Mouse (Mus musculus) stomach, postnatal 0 days (tissue): Measurements from ENCODE around the gene Xpo4. TPM values are rescaled to one million over a fixed set of nuclear protein-coding genes. Genes with fewer than 3 reads are reported as not detected.
A peak's percentile ranks its signal among the peaks of the same experiment; 100 is the strongest.

Experiments used
- ATAC-seq: fragments of 200-750 bp; cut with Nextera tagmentation; 2 replicates; pipeline ENCODE4 v1.8.0; 2017; ENCODE audit not compliant: low FRiP score, low TSS enrichment
- DNase-seq: peaks from one replicate; pipeline ENCODE4 v3.0.0-alpha.2; 2016; ENCODE audit warnings: low spot score
- H3K27ac ChIP-seq: fragments of 300-500 bp; sonication (generic); replicated peaks from 2 replicates; pipeline ENCODE4 v1.5.1; 2014; ENCODE audit warnings: mild to moderate bottlenecking, control low read depth
- H3K27me3 ChIP-seq: fragments of 300-500 bp; sonication (generic); 2 replicates; pipeline ENCODE4 v1.6.1; 2014; ENCODE audit warnings: low read length; ENCODE audit not compliant: control insufficient read depth, insufficient read depth
- H3K36me3 ChIP-seq: fragments of 300-500 bp; sonication (generic); 2 replicates; pipeline ENCODE4 v1.6.1; 2014; ENCODE audit warnings: low read length, mixed read lengths; ENCODE audit not compliant: control insufficient read depth, insufficient read depth
- H3K4me1 ChIP-seq: fragments of 300-500 bp; sonication (generic); replicated peaks from 2 replicates; pipeline ENCODE4 v1.6.1; 2014; ENCODE audit warnings: antibody characterized with exemption; ENCODE audit not compliant: control insufficient read depth, insufficient read depth
- H3K4me2 ChIP-seq: fragments of 300-500 bp; sonication (generic); replicated peaks from 2 replicates; pipeline ENCODE4 v1.6.1; 2014; ENCODE audit warnings: low read depth, mild to moderate bottlenecking, control low read depth, moderate library complexity
- H3K4me3 ChIP-seq: fragments of 300-500 bp; sonication (generic); 2 replicates; pipeline ENCODE4 v1.5.1; 2014; ENCODE audit warnings: low read depth, low read length, control low read depth
- H3K9ac ChIP-seq: fragments of 300-500 bp; sonication (generic); 2 replicates; pipeline ENCODE4 v1.6.1; 2014; ENCODE audit warnings: mild to moderate bottlenecking, low read length, control low read depth, mixed read lengths
- H3K9me3 ChIP-seq: fragments of 300-500 bp; sonication (generic); 2 replicates; pipeline ENCODE4 v1.6.1; 2016; ENCODE audit warnings: low read length; ENCODE audit not compliant: control insufficient read depth
- CTCF ChIP-seq: IDR thresholded peaks from 2 replicates; pipeline ENCODE4 v1.5.1; 2016; ENCODE audit warnings: antibody characterized with exemption, low read depth, mild to moderate bottlenecking, moderate library complexity
- EP300 ChIP-seq: optimal IDR thresholded peaks from 2 replicates; pipeline ENCODE3; 2016; ENCODE audit warnings: antibody characterized with exemption
- WGBS: fragments of 180-500 bp; shearing (Covaris S2); extraction: QIAGEN DNeasy Blood & Tissue Kit; methylation state at CpG from one replicate; pipeline ENCODE4 v1.1.7; 2014; 5-methylcytosine and 5-hydroxymethylcytosine counted together
- polyA plus RNA-seq: library from polyadenylated mRNA; unstranded; fragments of >200 nt; fragmentation: Nextera tagmentation; extraction: Ambion mirVana; gene quantifications from 2 replicates; pipeline ENCODE4 v1.2.1, GENCODE M21; 2015

Gene Xpo4
- polyA plus RNA-seq, 1 experiment from 2014 or later, result 7.9 TPM

DNA sequence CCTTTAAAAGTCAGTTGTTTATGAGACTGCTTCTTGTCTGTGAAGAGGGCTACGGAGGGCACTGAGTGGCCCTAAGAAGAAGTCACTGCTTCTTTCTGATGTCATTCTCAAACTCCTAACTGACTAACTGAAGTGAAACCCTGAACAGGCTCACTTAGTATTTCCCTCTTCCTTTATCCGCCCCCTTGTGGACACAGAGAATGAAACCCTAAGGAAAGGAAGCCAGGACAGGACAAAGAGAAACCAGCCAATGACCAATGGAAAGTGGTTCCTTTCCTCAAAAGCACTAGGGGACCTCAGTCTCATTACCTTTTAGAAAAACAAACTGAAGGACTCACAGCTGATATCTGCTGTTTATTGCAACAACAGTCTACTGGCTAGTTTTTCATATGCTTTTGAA is 45.7 kb downstream of the Xpo4 start:
- Histone ChIP-seq H3K9ac (no peak overlapping the region), H3K27ac (no peak overlapping the region), H3K4me3 (no peak overlapping the region), H3K36me3 (no peaks in the 10 kb centered on the region), H3K4me1 (no peaks in the 10 kb centered on the region), H3K27me3 (no peaks in the 10 kb centered on the region), H3K9me3 (no peaks in the 10 kb centered on the region), H3K4me2 (no peak overlapping the region)
- ATAC-seq (peak; percentile 69; the same call in 1 of the 2 replicates), DNase-seq (peak; percentile 28)
- 52% methylated on average over 2 of the region's 2 CpGs for WGBS
- TF ChIP-seq CTCF (peak; percentile 85), EP300 (no peak)

- H3K36me3 ChIP-seq, result no peaks in the 10 kb centered on the region
- no peak for TF ChIP-seq CTCF
- ATAC-seq, result no peak
- H3K4me2 ChIP-seq, result no peak overlapping the region
- H3K4me3 ChIP-seq, result no peak overlapping the region
- no peak overlapping the region for H3K27ac ChIP-seq
- DNase-seq, result no peak
- WGBS, result 86% methylated on average over 1 of the region's 1 CpGs
- no peaks in the 10 kb centered on the region for H3K4me1 ChIP-seq
- H3K9me3 ChIP-seq, result no peaks in the 10 kb centered on the region
- no peaks in the 10 kb centered on the region for H3K27me3 ChIP-seq
- H3K9ac ChIP-seq, result no peak overlapping the region
Observed at GRCm38 (mm10) chr14:57617675-57618074, 47.6 kb downstream of the Xpo4 start.

DNA sequence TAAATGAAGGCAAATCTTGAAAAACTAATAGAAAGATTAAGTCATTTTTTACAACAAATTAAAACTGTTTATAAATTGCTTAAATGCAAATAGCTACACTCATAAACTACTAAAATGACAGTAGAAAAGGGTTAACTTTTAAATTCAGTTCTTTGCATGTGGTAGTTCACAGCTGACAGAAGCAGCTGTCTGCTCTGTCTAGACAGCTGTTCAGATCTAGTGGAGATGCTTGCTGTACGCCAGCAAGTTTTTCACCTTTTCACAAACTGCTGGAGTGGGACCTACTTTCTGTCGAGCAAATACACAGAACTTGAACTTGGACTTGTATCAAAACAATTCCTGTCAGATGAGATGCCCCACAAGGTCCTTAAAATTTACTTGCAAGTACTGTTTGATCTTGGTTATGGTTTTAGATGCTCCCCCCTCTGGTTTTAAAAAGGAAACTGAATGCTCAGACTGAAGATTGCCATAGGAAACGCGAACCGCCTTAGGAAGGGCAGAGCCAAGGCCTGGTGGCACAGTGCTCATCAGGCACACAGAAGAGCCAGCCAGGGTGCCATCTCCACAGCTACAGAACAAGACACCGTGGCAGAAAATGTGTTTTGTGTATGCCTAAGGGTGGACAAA is 48.8 kb downstream of the Xpo4 start:
- H3K9ac ChIP-seq, result no peak overlapping the region
- ATAC-seq (no peak), DNase-seq (no peak)
- H3K9me3 ChIP-seq, result no peaks in the 10 kb centered on the region
- no peaks in the 10 kb centered on the region for H3K4me1 ChIP-seq
- H3K4me2 ChIP-seq, result no peak overlapping the region
- 66% methylated on average over 6 of the region's 6 CpGs for WGBS
- no peak overlapping the region for H3K27ac ChIP-seq
- H3K4me3 ChIP-seq, result no peak overlapping the region
- no peak for TF ChIP-seq CTCF
- TF ChIP-seq EP300, result no peak
- no peaks in the 10 kb centered on the region for H3K36me3 ChIP-seq
- no peaks in the 10 kb centered on the region for H3K27me3 ChIP-seq

GRCm38 (mm10) chr14:57615828-57616227 is 49.4 kb downstream of the Xpo4 start:
- Histone ChIP-seq H3K9me3 (no peaks in the 10 kb centered on the region), H3K27me3 (no peaks in the 10 kb centered on the region), H3K4me1 (no peaks in the 10 kb centered on the region), H3K36me3 (no peaks in the 10 kb centered on the region), H3K9ac (no peak overlapping the region), H3K4me2 (no peak overlapping the region), H3K4me3 (no peak overlapping the region), H3K27ac (no peak overlapping the region)
- peak; percentile 36 for DNase-seq
- peak; percentile 71; the same call in 1 of the 2 replicates for ATAC-seq
- WGBS, result 66% methylated on average over 6 of the region's 6 CpGs
- no peak for TF ChIP-seq CTCF
- no peak for TF ChIP-seq EP300

- Histone ChIP-seq H3K9me3 (no peaks in the 10 kb centered on the region), H3K4me3 (no peak overlapping the region), H3K27ac (no peak overlapping the region), H3K4me1 (0 out of 2 replicates have a peak, but pooled peaks cover 3% of the 10 kb centered on the region), H3K9ac (no peak overlapping the region), H3K27me3 (no peaks in the 10 kb centered on the region), H3K4me2 (no peak overlapping the region), H3K36me3 (no peaks in the 10 kb centered on the region)
- ATAC-seq (no peak), DNase-seq (no peak)
- WGBS, result 80% methylated on average over 2 of the region's 2 CpGs
- TF ChIP-seq EP300 (no peak), CTCF (no peak)
Observed at GRCm38 (mm10) chr14:57611034-57611433, 54.2 kb downstream of the Xpo4 start.

DNA sequence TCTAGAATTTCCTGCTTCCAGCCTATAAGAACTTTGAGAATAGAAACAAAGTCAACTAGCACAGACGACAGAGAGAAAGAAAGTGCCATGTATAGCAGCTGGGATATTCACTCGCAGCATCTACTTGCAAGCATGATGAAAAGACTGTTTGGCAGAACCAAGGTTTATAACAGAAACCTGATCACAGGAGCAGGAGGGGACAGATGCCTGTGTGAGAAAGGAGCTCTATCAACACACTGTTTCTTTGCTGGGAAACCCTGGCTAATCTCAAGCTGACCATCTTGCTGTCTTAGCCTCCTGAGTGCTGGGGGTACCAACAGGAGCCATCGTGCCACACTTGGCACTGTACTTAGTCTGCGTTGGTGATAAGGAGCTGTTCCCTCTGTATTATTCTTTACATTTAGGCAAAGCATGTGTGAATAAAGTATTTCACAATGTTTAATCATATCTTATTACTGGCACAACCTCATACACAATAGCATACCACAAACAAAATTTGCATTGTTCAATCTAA is 55.4 kb downstream of the Xpo4 start:
- Histone ChIP-seq H3K4me3 (no peak overlapping the region), H3K9ac (no peak overlapping the region), H3K9me3 (no peaks in the 10 kb centered on the region), H3K4me1 (0 out of 2 replicates have a peak, but pooled peaks cover 3% of the 10 kb centered on the region), H3K27ac (no peak overlapping the region), H3K4me2 (no peak overlapping the region), H3K36me3 (no peaks in the 10 kb centered on the region), H3K27me3 (no peaks in the 10 kb centered on the region)
- TF ChIP-seq CTCF, result no peak
- no peak for TF ChIP-seq EP300
- WGBS, result 71% methylated on average over 4 of the region's 4 CpGs
- DNase-seq (no peak), ATAC-seq (no peak)
